In the genomic region with DNA sequence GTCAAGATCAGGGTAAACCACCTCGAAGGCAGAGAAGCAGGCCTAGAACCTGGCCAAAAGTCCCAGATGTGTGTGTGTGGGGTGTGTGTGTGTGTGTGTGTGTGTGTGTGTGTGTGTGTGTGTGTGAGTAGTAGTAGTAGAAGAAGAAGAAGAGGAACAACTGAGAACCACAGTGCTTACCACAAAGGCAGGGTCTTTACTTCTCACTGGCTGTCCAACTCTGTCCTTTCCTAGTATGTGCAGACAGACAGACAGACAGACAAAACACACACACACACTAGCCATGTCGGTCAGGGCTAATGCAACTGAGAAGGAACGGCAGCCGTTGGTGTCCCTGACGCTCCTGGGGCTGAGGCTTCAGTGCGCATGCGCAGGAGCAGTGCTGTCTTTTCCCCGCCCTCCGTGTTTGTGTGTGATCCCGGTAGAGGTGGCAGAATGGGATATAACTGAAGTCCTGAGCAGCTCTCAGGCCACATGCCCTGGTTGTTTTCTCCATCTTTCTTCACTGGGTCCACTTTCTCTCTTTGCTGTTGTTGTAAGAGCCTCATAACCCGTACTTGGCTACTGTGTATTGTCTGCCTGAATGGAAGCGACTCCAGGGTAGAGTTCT, we compare ENCODE assay signal across 8 mouse cellular contexts.
DNase-seq lines count a peak whose midpoint lies in the region; ATAC-seq and TF ChIP-seq lines count a peak whose summit lies in the region.

No protein-coding gene starts in this region.

- peaks cover 1% of the 10 kb centered on the region; the same call in 1 of the 2 replicates for H3K4me1 ChIP-seq in bone marrow, adult 2 months (ENCODE audit: control insufficient read depth, insufficient read depth, low read length)
- H3K4me1 ChIP-seq in erythroblast, embryonic 14.5 days (ENCODE audit: control insufficient read depth) = peaks cover 3% of the 10 kb centered on the region
- peaks cover 52% of the 10 kb centered on the region for H3K4me1 ChIP-seq in hindbrain, embryonic 12.5 days
- peaks cover 26% of the 10 kb centered on the region for H3K4me1 ChIP-seq in limb, embryonic 10.5 days
- peaks cover 11% of the 10 kb centered on the region for H3K4me1 ChIP-seq in stomach, embryonic 16.5 days (ENCODE audit: control insufficient read depth, insufficient read depth, low read length)

- H3K4me3 ChIP-seq in bone marrow, adult 2 months (replicated peaks; ENCODE audit: control insufficient read depth, low read depth, low read length) = peak overlapping the region; percentile 50
- H3K4me3 ChIP-seq in erythroblast, embryonic 14.5 days (replicated peaks) = peak overlapping the region; percentile 39
- no peak overlapping the region for H3K4me3 ChIP-seq in hindbrain, embryonic 12.5 days
- H3K4me3 ChIP-seq in limb, embryonic 10.5 days = peak overlapping the region; percentile 5
- peak overlapping the region; percentile 24 for H3K4me3 ChIP-seq in stomach, embryonic 16.5 days (replicated peaks; ENCODE audit: low read length)

- no peak for TF ChIP-seq CTCF in bone marrow, adult 2 months (IDR thresholded peaks at IDR 0.05; ENCODE audit: control insufficient read depth, insufficient read depth, low read length)

- no peaks in the 10 kb centered on the region for H3K36me3 ChIP-seq in erythroblast, embryonic 14.5 days (ENCODE audit: control insufficient read depth)
- no peaks in the 10 kb centered on the region for H3K36me3 ChIP-seq in hindbrain, embryonic 12.5 days
- H3K36me3 ChIP-seq in limb, embryonic 10.5 days = no peaks in the 10 kb centered on the region
- H3K36me3 ChIP-seq in stomach, embryonic 16.5 days (ENCODE audit: control insufficient read depth, insufficient read depth, low read length) = no peaks in the 10 kb centered on the region

- H3K27me3 ChIP-seq in erythroblast, embryonic 14.5 days (ENCODE audit: control insufficient read depth) = no peaks in the 10 kb centered on the region
- H3K27me3 ChIP-seq in hindbrain, embryonic 12.5 days = peaks cover 3% of the 10 kb centered on the region; the same call in 1 of the 2 replicates
- H3K27me3 ChIP-seq in limb, embryonic 10.5 days (ENCODE audit: low read depth, poor library complexity, severe bottlenecking) = no peaks in the 10 kb centered on the region
- H3K27me3 ChIP-seq in stomach, embryonic 16.5 days (ENCODE audit: control insufficient read depth, insufficient read depth, low read length) = no peaks in the 10 kb centered on the region

- WGBS in bone marrow, adult 2 months = 47% methylated on average over 12 of the region's 12 CpGs
- WGBS in hindbrain, embryonic 12.5 days = 58% methylated on average over 12 of the region's 12 CpGs
- 74% methylated on average over 12 of the region's 12 CpGs for WGBS in limb, embryonic 10.5 days
- 75% methylated on average over 12 of the region's 12 CpGs for WGBS in stomach, embryonic 16.5 days

- TF ChIP-seq POLR2A in bone marrow, adult 2 months (IDR thresholded peaks at IDR 0.05; ENCODE audit: borderline replicate concordance, control insufficient read depth, low read depth, low read length) = no peak

- no peak overlapping the region for H3K27ac ChIP-seq in bone marrow, adult 2 months (ENCODE audit: control insufficient read depth, insufficient read depth, low read depth, low read length, poor library complexity)
- peak overlapping the region; percentile 73 for H3K27ac ChIP-seq in hindbrain, embryonic 12.5 days
- H3K27ac ChIP-seq in limb, embryonic 10.5 days = peak overlapping the region; percentile 17; the same call in 1 of the 2 replicates
- H3K27ac ChIP-seq in stomach, embryonic 16.5 days (ENCODE audit: low read length) = no peak overlapping the region

- H3K9me3 ChIP-seq in erythroblast, embryonic 14.5 days (ENCODE audit: control insufficient read depth, low read length) = no peaks in the 10 kb centered on the region
- no peaks in the 10 kb centered on the region for H3K9me3 ChIP-seq in hindbrain, embryonic 12.5 days (replicated peaks)
- no peaks in the 10 kb centered on the region for H3K9me3 ChIP-seq in limb, embryonic 10.5 days (replicated peaks)
- H3K9me3 ChIP-seq in stomach, embryonic 16.5 days (replicated peaks; ENCODE audit: control insufficient read depth, low read length) = no peaks in the 10 kb centered on the region

- H3K4me2 ChIP-seq in hindbrain, embryonic 12.5 days (replicated peaks) = peak overlapping the region; percentile 23
- H3K4me2 ChIP-seq in stomach, embryonic 16.5 days (ENCODE audit: low read depth, low read length) = peak overlapping the region; percentile 22; the same call in 1 of the 2 replicates

- DNase-seq in limb, embryonic 10.5 days (ENCODE audit: low spot score) = no peak
- DNase-seq in frontal cortex, postnatal 14 days (ENCODE audit: low spot score in 2 of 2) = no peak

- ATAC-seq in CD4-positive, CD25-positive, alpha-beta regulatory T cell, adult 4 months = peak; percentile 68
- peak; percentile 44; the same call in 1 of the 2 replicates for ATAC-seq in hindbrain, embryonic 12.5 days (ENCODE audit: low FRiP score)
- ATAC-seq in megakaryocyte-erythroid progenitor cell, adult 5-6 weeks (replicated peaks; ENCODE audit: low FRiP score, low TSS enrichment, poor library complexity, severe bottlenecking) = 0 out of 2 replicates have a peak, but pooled peaks have one; percentile 30
- no peak for ATAC-seq in stomach, embryonic 16.5 days (ENCODE audit: insufficient read depth, low FRiP score)

- H3K9ac ChIP-seq in hindbrain, embryonic 12.5 days = no peak overlapping the region
- H3K9ac ChIP-seq in stomach, embryonic 16.5 days (ENCODE audit: low read length) = no peak overlapping the region; the same call in 1 of the 2 replicates

Comparison
In these comparisons a context has a peak if more than half of its experiments do, and no peak if none do; other contexts are left out.
1. H3K27ac ChIP-seq: peak in hindbrain, embryonic 12.5 days (single experiment) and limb, embryonic 10.5 days (single experiment); none in bone marrow, adult 2 months (single experiment) and stomach, embryonic 16.5 days (single experiment).